Mouse (Mus musculus) myocyte (in vitro differentiated cells): ENCODE measurements around the gene Zfp273.

Source experiments
- E2F4 ChIP-seq: IDR thresholded peaks from one replicate; pipeline ENCODE4 v1.6.1; 2011; ENCODE audit warnings: mild to moderate bottlenecking, control low read depth, moderate library complexity; ENCODE audit not compliant: insufficient read depth
- MYOG ChIP-seq, 3 experiments: IDR thresholded peaks; one replicate each; pipeline ENCODE4 v1.6.1; 2011; ENCODE audit warnings: control low read depth in 2 of 3, low read depth in 2 of 3, mild to moderate bottlenecking in 2 of 3; ENCODE audit not compliant: insufficient read length in 2 of 3, control insufficient read depth in 1 of 3, insufficient read depth in 1 of 3
- POLR2AphosphoS2 ChIP-seq: IDR thresholded peaks from one replicate; pipeline ENCODE4 v1.6.1; 2011; ENCODE audit warnings: low read depth, control low read depth; ENCODE audit not compliant: insufficient read length
- TCF12 ChIP-seq: IDR thresholded peaks from one replicate; pipeline ENCODE4 v1.6.1; 2011; ENCODE audit warnings: mild to moderate bottlenecking, control low read depth; ENCODE audit not compliant: poor library complexity, insufficient read depth, severe bottlenecking
- TCF3 ChIP-seq: IDR thresholded peaks from one replicate; pipeline ENCODE4 v1.6.1; 2011; ENCODE audit warnings: low read depth, control low read depth; ENCODE audit not compliant: insufficient read length
- USF1 ChIP-seq: IDR thresholded peaks from one replicate; pipeline ENCODE4 v1.6.1; 2011; ENCODE audit warnings: low read depth, mild to moderate bottlenecking, control low read depth, moderate library complexity

GRCm38 (mm10) chr13:67811651-67812210 lies 1.8 kb upstream of the Zfp273 start:
- TF ChIP-seq USF1, result no peak
- TF ChIP-seq MYOG (IDR thresholded peaks at IDR 0.05; ENCODE audit: control insufficient read depth in 1 of 3, insufficient read depth in 1 of 3, insufficient read length in 2 of 3, low read depth in 2 of 3), result no peak
- TF ChIP-seq POLR2AphosphoS2, result no peak
- no peak for TF ChIP-seq E2F4
- TF ChIP-seq TCF3, result no peak
- no peak for TF ChIP-seq TCF12
